Mouse (Mus musculus): ENCODE measurements around the gene Pdzrn3. TPM values are rescaled to one million over a fixed set of nuclear protein-coding genes. Genes with fewer than 3 reads are reported as not detected.

The Pdzrn3 gene
- total RNA-seq, 1 experiment from 2014 or later: not detected

DNA sequence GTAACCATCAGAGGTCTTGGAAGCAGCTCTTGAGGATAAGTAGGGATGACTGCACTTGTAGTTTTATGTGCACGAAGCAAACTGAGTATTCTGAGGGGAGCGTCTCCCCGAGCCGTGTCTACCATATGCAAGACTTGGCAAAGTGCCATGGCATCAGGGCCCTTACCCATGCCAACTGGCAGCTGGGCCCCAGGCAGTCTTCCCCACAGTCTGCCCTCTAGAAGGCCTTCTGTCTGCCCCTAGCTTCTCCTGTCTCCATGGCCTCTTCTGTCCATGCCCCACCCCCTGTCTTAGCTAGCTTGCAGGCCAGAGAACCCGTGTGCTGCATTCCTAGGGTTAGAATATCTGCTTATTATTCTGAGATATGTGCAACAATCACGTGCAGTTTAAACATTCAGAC, 144.0 kb downstream of the Pdzrn3 start:
- ATAC-seq (ENCODE audit: extremely low read depth, insufficient number of reproducible peaks, low FRiP score, poor library complexity, severe bottlenecking): no peak

DNA sequence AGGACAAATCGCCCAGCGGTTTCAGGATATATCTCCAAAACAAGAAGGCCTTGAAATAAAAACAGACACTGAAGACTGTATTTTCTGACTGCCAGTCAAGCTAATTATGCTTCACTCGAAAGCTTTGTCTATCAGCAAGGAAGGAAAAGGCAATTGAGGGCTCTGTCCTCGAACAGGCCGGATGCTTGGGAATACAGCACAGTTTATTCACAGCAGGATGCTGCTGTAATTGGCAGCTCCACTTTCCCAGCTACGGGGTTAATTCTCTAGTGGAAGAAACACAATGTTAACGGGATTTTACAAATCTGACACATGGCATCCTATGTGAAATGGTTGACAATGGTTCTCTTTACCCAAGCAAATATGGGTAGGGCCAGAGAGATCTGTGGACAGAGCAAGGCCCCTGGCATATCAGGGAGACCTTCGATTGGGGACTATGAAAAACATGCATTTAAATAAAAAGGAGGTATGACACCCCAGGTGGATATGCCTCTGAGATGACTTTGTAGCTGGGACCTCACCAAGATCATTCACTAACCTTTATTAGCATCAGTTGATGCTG, 150.3 kb downstream of the Pdzrn3 start:
- ATAC-seq (ENCODE audit: extremely low read depth, insufficient number of reproducible peaks, low FRiP score, poor library complexity, severe bottlenecking): no peak

DNA sequence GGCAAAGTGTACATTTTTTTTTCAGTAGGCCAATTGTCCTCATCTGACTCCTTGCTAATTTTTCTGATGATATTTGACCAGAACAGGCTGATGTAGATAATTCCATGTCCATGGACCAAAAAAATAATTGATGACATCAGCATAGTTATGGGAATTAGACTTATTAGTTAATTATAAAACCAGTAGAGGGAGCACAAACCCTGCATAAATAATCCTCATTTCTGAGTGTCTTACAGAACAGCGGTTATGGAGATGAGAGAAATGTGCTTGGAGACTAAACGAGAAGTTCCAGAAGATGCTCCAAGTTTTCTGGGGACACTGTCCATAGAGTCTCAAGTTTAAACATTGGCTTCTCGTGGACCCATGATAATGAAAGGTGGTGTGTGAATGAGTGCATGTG, 157.4 kb downstream of the Pdzrn3 start:
- no peak for ATAC-seq (ENCODE audit: extremely low read depth, insufficient number of reproducible peaks, low FRiP score, poor library complexity, severe bottlenecking)

DNA sequence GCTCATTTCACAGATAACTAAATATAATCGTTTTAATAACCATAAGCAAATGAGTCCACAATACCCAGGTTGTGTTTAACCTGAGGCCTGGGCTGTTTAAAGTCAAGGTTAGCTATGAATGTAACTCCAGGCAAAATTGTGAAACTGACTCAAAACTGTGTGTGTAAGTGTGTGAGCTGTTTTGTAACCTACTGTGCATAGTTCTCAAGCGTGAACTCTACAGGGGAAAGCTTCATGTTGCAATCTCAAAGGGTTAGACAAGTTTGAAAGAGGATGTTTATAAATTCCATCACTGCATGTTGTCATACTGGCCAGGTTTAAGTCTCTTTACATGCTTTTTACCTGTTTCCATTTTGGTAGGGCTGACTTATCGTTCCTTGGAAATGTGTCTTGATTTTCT, 158.7 kb downstream of the Pdzrn3 start:
- ATAC-seq (ENCODE audit: extremely low read depth, insufficient number of reproducible peaks, low FRiP score, poor library complexity, severe bottlenecking): no peak

DNA sequence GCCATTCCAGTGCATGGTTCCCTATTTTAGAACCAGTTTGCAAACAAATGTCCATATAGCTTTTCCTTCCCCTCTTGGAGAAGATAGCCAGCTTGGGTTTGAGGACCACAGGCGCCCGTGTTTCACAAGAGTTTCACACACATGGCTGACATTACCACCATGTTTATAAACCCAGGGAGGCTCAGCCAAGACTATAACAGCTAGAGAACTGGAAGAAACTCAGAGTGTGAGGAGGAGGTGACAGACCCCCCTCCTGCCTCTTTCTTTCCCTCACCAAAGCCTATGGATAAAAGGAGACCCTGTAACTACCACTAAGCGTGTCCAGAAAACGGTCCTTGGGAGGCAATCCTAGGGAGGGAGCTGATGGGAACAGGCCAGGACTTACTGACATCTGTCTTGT, 159.5 kb downstream of the Pdzrn3 start:
- no peak for ATAC-seq (ENCODE audit: extremely low read depth, insufficient number of reproducible peaks, low FRiP score, poor library complexity, severe bottlenecking)

DNA sequence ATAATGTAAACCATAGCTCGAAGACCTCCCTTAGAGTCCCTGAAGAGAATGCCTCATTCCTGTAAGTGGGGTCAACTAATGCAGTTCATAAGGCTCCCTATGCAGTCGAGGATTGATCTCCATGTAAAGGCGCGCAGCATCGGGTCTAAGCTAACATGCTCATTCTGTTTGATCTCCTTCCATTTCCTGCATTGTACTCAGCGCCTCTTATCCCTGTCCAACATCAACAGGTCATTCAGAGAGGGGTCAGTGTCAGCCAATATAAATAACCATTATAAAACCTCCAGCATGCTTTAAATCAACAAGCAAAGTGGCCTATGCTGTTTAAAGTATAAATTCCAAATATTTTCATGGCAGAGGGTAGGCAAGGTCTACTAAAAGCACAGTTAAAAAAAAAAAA, 159.9 kb downstream of the Pdzrn3 start:
- ATAC-seq (ENCODE audit: extremely low read depth, insufficient number of reproducible peaks, low FRiP score, poor library complexity, severe bottlenecking): no peak

DNA sequence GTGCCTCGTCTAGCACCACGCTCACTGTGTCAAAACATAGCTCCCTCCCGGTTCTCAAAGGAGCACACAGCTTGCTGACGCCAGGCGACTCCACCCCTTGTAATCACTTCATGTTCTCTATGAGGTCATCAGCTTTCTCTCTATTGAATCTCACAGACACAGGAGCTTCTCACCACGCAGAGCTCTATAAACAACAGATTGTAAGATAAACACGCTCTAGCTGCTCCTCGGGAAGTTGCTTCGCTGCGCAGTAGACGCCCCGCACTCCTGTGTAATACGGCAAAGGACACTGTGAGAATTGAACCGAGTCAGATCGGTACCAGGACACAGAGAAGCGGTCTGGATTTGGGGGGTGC, 162.3 kb downstream of the Pdzrn3 start:
- no peak for ATAC-seq (ENCODE audit: extremely low read depth, insufficient number of reproducible peaks, low FRiP score, poor library complexity, severe bottlenecking)

DNA sequence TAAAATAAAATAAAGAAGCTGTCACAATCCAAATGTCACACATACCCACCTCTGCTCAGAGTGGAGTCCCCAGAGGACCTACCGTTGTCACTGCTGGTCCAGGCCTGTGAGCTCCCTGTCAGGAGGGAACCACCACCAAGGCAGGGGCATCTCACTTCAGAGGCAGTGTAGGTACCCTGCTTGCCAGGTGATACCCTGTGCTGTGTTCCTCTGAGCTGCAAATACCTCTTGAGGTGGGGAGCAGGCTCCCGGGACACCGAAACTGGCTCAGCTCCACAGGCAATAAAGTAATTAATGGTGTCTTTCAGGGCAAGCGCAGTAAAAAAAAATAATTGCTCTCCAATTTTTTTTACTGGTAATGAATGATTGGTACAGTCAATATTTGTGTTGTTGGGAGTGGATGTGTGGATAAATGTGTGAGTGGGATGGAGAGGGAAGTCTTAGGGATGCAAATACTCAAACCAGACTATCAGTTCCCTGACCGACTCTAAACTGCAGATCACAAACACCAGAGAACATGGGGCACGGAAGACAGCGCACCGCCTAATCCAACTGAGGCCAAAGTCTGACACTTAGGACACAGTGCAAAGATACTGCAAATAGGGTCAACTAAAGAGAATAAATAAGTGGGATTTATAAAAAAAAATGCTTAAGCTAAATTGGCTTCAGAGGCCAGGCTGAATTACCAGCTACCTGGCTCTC, 162.8 kb downstream of the Pdzrn3 start:
- no peak for ATAC-seq (ENCODE audit: extremely low read depth, insufficient number of reproducible peaks, low FRiP score, poor library complexity, severe bottlenecking)

DNA sequence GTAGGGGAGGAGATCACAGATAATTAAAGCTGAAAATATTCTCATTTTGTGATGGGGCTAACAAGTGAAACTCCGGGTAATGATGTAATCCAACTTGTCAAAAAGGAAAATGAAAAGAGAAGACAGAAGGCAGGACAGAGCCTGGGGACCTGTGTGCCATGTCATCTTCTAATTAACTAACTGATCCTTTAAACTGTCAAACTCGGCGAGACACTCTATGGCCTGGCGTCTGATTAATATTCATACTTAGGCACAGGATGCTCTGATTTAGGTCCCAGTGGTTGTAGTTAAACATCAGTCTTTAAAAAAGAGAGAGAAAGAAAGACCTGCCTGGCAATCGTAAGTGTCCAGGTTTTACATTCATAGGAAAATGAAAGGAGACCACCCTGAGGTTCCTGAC, 164.6 kb downstream of the Pdzrn3 start:
- ATAC-seq (ENCODE audit: extremely low read depth, insufficient number of reproducible peaks, low FRiP score, poor library complexity, severe bottlenecking): no peak

DNA sequence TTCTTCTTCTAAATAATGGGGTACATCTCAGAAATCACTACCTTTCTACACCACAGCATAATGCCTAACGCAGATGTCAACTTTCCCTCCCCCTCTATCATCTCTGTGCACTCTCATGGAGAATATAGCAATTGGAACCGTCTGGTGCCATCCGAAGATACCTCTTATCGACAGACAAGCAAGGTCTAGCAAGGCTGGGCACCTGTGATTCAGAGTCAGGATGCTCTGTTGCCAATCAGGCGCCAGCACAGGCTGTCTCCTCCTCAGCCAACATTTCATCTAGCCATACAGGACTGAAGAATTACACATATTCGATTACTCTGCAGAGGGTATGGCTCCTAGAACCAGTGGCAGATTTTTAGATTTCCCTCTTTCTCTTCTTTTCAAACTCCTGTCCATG, 165.6 kb downstream of the Pdzrn3 start:
- ATAC-seq (ENCODE audit: extremely low read depth, insufficient number of reproducible peaks, low FRiP score, poor library complexity, severe bottlenecking): no peak

DNA sequence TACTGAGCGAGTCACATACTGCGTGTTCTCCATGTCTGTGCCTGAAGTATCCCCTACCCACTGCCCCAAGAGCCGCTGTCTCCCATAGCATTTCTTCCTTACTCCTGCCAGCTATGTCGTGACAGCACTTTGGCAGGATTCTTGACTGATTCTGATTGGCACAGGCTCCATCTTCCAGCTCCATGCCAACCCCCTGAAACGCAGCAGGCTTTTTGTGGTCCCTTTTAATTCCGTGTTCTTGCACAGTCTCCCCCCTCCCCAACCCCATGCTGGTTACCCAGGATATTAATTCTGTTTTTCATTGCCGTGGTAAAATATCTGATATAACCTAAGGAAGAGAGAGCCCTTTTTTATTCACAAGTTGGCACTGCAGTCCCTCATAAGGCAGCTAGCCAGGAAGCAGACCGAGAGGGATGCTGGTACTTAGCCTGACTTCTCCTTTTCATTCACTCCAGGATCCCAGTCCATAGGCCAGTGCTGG, 166.3 kb downstream of the Pdzrn3 start:
- ATAC-seq (ENCODE audit: extremely low read depth, insufficient number of reproducible peaks, low FRiP score, poor library complexity, severe bottlenecking): no peak

DNA sequence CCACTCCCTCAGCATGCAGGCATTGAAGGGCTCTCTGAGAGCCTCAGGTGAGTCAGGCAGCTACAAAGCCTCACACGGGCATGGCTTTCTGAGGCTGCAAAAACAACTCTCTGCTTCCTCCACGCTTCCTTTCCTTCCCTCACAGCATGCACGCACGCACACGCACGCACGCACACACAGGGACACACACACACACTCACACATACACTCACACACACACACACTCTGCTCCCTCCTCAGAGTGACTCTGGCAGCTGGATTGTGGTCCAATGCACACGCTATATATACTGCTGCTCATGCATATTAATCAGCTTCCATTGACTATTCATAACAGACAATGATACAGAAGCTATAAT, 178.8 kb downstream of the Pdzrn3 start:
- ATAC-seq (ENCODE audit: extremely low read depth, insufficient number of reproducible peaks, low FRiP score, poor library complexity, severe bottlenecking): no peak

DNA sequence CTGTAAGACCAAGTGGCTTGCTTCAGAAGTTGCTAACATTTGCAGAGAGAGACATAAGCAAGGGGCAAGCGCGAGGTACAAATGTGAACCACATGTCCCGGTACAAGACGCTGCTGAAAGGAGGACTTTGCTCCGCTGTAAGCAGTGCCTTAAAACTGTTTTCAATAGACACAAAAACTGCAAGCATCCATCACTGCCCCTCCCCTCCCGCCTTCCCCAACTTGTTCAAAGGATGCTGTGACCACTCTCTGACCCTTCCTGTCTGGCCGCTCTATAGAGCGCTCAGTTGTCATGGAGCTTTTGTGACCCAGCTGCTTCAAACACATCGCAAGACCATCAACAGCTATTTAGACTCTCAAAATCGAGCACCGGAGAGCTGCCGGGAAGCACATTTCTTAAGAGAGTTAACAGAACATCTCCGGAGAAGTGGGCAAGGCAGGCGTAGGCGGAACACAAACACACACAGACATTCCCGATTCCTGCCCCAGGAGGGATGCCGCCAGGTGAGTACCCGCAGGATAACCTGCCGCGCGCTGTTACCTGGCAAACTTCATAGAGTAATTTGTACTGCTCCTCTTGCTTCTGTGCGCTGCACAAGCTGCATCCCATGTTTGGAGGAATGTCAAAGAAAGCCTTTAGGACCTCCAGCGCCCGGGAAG, 179.3 kb downstream of the Pdzrn3 start:
- ATAC-seq (ENCODE audit: extremely low read depth, insufficient number of reproducible peaks, low FRiP score, poor library complexity, severe bottlenecking): no peak

DNA sequence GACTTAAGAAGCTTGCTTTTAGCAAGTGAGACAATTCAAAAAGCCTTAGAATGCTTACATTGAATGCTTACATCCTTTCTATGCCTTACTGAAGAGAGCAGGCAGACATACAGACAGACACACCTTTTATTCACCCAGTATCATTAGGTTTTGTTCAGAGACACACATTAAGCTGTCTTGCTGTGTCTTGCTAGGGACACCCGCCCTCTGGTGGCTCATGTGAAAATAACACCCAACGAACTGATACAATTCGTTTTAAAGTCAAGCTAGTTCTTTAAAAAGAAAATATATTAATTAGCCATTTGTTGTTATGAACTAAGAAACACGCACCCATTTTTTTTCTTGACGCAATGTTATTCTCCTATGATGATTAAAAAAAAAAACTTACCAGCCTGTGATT, 180.1 kb downstream of the Pdzrn3 start:
- no peak for ATAC-seq (ENCODE audit: extremely low read depth, insufficient number of reproducible peaks, low FRiP score, poor library complexity, severe bottlenecking)

DNA sequence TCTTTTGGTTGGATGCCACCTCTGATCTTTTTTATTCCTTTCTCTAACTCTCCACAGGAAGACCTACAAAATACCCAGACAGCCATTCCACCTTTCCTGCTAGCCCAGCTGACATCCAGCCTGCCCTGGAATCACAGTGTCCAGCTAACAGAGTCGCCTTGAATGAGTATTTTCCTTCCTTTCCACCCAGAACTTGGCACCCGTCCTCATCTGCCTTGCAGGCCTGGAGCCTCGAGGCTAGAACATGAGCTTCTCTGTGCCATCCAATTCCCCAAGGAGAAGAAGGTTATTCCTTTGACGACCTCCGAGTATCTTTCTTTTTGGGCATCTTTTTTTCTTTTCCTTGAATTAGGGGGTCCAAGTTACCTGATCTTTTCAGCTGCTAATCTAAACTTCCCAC, 181.8 kb downstream of the Pdzrn3 start:
- ATAC-seq (ENCODE audit: extremely low read depth, insufficient number of reproducible peaks, low FRiP score, poor library complexity, severe bottlenecking): no peak

DNA sequence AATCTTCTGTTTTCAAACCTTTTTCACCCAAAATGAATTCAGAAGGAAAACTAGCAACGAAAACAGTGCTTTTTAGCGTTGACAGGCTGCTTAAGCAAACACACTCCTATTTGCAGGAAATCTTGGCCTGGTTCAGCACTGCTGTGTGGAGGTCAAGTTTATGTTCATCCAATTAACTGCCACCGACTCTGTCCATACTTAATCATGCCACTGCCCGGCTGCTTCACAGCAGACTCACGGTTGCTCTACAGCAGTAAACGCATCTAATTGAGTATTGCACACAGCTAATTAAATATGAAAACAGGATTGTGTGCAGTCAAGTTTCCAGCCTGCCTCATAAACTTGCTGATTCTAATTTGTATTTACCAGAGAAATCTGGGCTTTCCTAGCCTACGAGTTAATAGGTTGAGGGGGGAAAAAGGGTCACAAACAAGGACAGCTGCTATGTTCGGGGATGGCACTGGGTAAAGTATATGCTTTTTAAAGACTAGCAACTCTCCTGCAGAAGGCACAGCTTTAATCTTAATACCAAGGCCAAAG, 183.2 kb downstream of the Pdzrn3 start:
- ATAC-seq (ENCODE audit: extremely low read depth, insufficient number of reproducible peaks, low FRiP score, poor library complexity, severe bottlenecking): no peak

DNA sequence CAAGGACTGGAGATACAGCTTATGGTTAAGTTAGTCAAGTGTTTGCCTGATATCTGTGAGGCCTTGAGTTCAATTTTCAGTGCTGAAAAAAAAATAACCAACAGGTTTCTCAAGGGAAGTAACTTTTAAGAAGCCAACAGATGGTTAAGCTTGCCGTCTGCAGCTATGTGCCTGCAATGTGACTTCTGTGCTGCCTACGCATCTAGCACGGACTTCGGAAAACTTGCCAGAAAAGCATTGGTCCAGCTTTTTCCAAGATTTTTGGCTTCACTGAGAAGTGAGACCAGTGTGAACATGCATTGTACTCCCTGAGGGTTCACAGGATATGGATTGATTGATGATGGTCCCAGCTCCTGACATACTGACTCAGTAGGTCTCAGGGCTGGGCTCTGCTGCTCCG, 186.1 kb downstream of the Pdzrn3 start:
- ATAC-seq (ENCODE audit: extremely low read depth, insufficient number of reproducible peaks, low FRiP score, poor library complexity, severe bottlenecking): no peak

DNA sequence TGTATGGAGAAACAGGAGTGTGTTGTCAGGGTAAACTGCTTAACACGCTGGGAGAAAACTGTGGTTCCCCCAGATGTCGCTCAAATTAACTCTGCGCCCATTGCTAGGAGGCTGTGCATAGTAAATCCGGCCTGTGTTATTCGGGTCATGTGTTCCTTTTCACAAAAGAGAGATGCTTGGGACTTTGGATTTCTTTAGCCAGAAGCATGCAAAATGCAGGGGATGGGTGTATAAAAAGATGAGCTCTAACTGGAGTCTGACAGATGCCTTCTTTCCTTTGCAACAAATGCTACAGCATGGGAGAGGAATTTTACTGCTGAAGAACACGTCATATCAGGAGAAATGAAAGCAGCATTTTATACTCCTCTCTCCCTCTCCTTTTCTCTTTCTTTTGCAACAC, 190.4 kb downstream of the Pdzrn3 start:
- ATAC-seq (ENCODE audit: extremely low read depth, insufficient number of reproducible peaks, low FRiP score, poor library complexity, severe bottlenecking): no peak

DNA sequence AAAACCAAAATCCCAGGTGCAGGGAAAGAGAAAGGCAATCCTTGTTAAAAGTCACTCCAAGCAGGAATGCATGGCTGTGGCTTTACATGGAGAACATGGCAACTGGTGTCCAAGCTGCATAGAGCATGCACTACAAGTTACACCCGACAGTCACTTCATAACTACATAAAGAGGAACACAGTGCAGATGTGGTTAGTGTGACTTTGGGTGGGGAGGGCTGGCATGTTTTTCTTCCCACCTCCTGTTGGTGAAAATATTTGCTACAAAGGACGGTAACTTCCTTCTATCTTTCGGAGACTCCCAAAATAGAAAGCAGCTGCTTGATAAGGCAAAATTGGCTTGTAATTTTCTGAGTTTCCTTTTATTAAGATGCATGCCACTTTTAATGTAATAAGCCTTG, 190.8 kb downstream of the Pdzrn3 start:
- no peak for ATAC-seq (ENCODE audit: extremely low read depth, insufficient number of reproducible peaks, low FRiP score, poor library complexity, severe bottlenecking)

DNA sequence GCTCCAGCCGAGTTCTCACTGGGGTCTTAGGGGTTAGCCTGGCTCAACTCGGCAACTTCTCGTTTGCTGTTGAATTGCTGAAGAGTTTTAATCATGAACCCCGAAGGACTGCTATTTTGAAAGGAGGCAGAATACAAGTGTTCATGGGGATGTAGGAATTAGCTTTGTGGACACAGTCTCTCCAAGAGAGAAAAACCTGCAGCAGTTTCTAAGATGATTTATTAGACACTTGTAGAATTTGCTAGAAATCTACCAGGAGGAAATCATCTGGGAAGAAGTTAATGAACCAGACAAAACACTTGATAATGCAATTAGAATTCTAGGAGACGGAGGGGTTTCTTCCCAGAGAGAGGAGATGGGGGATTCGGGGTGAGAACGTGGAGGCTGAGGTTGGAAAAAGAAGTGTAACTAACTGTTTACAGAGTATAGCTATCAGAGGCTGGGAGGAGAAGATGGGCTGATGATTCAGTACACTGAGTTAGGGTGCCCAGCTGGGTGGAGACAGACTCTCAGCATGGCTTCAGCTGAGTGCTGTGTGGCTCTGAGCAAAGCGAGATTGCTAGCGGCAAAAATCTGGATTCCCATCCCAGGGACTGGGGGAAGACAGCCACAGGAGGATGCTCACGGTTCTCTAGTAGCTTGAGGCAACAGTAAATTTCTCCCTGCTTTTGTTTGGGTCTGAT, 193.5 kb downstream of the Pdzrn3 start:
- ATAC-seq (ENCODE audit: extremely low read depth, insufficient number of reproducible peaks, low FRiP score, poor library complexity, severe bottlenecking): no peak
